Mouse (Mus musculus): ENCODE measurements around the gene Lrp6. TPM values are rescaled to one million over a fixed set of nuclear protein-coding genes. Genes with fewer than 3 reads are reported as not detected.

Gene Lrp6
- polyA plus RNA-seq, 3 experiments from 2014 or later: 3.5 to 14.2 (median 10.1) TPM

DNA sequence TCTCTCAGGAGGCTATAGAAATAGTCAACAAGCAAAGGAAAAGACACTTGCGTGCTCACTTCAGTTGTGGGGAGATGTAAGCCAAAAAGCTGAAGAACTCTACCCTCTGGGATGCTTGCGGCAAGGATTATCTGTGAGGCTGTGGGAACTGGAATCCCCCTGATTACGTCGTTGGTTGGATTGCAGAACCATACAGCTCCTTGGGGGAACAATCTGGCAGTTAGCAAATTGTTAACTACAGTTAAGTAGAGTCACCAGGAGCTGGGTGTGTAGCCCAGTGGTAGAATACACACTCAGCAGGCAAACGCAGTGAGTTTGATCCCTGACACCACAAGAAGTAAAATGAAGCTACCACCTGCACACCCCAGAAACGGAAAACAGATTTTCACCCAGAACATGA is 132.7 kb downstream of the Lrp6 start:
- no peak for ATAC-seq

DNA sequence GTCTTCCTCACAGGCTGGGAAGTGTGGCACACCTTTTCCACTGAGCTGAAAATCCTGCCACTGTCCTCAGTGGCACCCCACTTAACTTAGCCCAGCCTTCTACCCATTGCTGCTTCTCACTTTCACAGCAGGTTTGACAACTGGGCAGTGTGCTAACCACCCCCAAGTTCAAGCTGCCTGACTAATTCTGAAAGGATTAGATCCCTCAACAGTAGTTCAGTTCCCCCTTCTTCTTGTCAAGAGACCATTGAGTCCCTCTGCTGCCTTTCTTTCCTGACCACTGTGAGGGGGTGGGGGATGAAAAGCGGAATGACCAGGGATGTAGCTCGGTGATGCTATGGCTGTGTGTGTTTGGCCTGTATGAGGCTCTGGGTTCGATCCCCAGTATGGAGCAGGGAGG is 133.5 kb downstream of the Lrp6 start:
- no peak for ATAC-seq

DNA sequence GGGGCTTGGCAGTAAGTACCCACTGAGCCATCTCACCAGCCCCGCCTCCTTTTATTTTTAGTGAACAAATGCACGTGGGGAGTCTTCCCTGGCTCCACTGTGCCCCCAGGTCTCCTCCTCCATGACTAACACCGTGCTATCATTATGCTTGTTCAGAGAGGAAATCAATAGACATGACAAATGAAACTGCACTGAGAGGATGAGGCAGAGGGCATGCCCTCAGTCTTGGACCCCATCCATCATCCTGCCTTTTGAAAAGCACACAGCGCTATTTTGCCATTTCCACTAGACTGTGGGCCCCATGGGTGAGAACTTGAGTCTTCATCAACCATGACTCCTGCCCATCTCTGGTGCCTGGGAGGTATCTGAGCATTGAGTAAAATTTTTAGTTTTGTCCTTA is 135.2 kb downstream of the Lrp6 start:
- ATAC-seq: no peak

DNA sequence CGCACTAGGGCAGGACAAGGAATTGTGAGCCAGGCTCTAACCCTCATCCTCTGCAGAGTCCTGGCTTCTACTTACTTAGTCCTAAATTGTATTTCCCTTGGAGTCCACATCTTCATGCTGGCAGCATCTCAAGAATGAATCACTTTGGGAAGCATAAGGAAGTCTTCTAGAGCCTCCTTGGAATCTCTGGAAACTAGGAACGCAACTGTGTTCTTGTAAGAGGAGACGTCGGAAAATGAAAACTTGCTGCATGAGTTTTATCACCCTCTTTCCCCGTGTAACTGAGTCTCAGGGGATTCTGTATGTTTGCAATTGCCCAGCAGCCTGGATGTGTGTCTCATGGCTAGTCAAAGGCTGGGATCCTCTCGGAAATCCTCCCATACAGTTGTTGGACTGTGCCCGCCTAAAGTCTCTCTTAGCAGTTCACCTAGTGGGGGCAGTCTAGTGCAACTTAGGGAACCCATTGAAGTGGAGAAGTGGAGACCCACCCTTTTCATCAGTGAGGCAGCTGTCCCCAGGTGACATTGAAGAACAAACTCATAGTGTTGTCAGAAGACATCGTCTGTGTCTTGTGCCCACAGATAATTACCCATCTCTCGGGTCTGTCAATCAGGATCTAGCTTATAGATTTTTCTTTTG is 136.5 kb downstream of the Lrp6 start:
- no peak for ATAC-seq

DNA sequence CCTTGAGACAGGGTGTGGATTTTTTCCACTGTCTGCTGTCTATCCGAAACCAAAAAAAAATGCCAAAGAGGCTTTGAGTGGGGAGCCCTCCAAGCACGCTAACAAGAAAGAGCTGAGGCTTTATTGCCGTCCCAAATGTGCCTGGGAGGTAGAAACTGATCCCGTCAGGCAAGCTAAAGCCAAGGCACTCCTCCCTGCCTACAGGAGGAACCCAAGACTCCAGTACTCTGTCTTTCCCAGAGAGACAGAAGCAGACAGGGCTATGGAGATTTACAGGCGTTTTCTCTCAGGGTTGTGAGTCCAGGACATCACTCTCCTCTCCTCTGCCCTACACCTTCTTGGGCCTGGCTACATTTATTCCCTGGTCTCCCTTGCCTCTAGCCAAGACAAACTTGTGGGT is 138.3 kb downstream of the Lrp6 start:
- no peak for ATAC-seq

DNA sequence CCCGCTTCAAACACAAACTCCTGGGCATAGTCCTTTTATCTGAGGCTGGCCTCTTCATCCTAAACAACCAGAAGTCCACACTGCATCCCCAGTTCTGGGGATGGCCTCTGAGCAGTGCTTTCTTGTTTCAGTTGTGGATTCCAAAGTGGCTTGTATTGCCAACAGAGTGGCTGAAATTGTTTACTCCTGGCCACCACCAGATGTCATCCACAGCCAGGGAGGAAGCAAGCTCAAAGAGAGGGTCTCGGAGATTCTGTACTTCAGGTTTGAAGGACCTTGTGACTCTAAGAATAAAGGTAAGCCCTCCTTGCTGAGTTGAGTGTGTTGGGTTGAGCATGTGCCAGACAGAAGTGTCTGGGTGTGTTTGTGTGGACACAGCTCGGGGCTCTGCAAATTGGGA is 139.6 kb downstream of the Lrp6 start:
- no peak for ATAC-seq

DNA sequence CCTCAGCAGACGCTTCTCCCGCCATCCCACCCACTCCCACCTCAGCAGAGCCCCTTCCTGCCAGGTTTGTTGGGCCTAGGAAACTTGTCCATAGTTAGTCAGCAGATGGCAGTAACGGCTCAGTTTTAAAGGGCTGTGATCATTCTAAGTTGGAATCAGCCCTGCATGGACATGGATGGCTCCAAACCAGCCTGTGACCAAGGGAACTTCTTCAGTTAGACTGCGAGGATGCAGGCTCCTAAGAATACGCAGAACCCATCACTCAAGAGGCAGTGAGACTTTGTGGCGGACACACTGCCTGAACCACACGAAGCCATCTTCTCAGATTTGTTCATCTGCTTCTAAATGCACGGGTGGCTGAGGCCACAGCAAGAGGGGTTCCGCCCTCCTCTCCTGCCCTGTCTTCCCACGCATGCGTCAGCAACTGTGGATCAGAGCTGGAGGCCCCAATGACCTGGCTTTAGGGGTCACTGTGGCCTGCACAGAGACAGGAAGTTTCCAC is 141.5 kb downstream of the Lrp6 start:
- peak; percentile 70 for ATAC-seq

DNA sequence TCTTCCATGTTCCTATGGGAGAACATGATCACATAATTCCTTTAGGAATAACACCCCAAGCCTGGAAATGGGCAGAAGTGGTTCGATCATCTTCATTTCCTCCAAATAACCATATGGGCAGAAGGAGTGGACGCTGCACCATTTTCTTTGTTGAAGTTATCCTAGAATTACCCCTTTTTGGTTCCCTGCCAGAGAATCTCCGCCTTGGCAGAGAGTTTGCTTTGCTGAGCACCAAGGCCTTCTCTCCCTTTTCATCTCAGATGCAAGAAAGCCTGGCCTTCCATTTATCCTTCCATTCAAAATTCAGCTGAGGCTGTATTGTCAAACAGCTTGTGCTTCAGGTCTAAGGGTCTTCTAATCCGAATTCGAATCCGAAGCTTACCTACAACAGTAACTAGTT is 144.8 kb downstream of the Lrp6 start:
- no peak for ATAC-seq

DNA sequence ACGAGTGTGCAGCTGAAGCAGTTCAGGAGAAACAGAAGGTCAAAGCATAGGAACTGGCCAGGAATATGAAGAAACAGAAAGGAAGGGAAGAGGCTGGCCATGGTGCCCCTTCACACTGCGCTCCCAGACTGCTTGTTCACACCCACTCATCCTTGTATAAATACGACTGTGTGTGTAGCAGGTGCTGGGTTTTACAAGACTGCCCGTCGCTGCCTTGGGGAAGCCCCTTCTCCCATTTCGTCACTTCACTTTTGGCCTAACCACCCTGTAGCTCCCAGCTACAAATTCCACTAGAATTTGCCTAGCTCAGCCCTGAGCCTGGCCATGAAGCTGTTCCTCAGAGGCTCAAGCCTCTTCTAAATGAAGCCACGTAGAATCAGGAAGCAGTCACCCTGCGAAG is 146.4 kb downstream of the Lrp6 start:
- no peak for ATAC-seq

DNA sequence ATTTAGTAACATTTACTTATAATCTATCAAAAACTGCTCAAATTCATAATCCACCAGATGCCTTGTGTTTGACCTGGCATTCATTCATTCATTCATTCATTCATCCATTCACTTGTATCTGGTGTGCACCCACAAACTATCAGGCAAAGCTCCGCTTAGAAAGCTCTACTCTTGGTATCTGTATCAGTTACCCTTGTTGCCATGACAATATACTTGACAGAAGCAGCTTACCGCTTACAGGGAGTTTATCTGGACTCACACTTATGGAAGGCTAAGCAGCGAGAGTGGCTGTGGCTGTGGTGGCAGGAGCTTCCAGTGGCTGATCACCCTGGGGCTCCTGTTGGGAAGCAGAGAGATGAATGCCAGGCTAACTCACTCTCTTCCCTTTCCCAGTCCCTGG is 148.9 kb downstream of the Lrp6 start:
- ATAC-seq: no peak

DNA sequence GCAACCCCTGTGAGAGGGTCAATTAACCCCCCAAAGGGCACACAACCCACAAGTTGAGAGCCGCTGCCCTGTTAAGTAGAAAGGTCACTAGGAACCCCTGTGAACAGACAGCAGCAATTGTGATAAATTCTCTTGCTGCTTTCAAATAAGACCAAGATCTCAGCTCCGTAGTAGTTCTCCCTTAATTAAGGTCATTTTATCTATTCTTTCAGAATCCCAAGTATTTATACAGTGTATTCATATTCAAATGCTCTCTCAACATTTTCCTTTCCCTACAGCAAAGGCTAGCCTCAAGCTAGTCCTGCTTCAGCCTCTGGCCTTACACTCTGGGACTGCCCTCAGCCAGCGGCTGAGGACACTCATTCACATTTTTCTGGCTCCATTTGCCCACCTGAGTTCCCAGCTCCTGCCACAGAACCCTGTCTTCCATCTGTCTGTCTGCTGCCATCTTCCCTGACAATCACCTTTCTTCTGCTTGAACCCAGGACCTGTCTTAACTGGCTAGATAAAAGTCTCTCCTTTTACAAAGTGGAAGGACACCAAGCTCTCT is 150.1 kb downstream of the Lrp6 start:
- ATAC-seq: no peak

DNA sequence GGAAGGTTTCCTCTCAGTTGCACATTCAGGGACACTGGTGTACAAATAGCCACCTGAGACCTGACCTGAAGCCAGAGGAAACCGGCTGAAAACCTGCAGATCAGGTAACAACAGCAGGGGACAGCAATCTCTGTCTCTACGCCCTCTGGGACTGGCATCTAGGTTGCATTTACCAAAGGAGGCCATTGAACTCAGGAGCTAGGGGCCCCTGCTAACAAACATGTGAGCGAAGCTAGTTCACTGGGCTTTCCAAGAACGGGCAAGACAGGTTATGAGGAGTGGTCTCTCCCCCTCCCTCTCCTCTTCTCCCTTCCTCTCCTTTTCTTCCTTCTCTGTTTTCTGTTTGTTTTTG is 152.3 kb downstream of the Lrp6 start:
- no peak for ATAC-seq

DNA sequence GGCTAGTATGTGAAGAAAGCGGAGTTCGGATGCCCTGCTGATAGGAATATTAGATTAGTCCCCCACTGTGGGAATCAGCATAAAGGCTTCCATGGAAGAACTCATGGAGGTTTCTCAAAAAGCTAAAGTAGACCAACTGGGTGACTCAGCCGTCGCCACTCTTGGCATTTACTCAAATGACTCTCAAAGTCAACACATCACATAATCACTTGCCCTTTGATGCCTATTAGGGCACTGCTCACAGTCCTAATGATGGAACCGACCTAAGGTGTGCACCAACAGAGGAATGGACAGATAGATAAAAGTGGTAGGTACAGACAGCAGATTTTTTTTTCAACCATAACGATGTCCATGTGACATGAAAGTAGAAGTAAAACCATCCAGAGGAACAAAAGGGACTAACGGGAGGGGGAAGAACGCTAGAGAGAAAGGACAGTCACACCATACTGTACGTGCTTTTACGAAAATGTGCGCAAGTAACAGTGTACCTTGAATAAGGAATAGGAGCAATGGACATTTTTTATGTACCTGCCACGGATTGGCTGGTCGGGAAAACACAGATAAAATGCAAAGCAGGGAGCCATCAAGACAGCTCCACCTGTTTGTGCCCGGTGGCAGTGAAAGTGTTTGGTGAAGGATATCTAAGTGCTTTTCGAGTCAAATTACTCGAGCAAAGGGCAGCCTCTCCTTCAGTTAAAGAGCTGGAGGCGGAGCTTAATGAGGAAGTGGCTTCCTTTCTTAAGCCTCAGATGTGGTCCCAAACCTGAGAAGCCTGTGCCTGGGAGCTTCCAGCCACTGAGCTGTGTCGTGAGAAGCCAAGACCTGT is 152.8 kb downstream of the Lrp6 start:
- ATAC-seq: peak; percentile 98

DNA sequence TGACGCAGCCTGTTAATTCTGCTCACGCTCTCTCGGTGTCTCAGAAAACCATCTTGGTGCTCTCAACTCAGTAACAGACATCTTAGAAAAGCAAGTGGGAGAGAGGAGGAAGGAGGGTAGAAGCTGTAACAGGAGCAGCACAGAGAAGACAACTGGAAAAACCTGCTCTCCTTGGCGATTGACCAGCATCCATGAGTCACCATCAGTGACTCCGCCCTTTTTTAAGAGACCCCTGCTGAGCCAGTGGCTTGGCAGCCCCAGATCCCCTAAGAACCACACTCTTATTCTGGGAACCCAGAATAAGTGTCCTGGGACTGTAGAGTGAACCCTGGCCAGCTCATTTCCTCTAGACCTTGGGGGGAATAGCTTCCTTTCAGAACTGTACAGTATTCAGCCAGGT is 159.5 kb downstream of the Lrp6 start:
- no peak for ATAC-seq

DNA sequence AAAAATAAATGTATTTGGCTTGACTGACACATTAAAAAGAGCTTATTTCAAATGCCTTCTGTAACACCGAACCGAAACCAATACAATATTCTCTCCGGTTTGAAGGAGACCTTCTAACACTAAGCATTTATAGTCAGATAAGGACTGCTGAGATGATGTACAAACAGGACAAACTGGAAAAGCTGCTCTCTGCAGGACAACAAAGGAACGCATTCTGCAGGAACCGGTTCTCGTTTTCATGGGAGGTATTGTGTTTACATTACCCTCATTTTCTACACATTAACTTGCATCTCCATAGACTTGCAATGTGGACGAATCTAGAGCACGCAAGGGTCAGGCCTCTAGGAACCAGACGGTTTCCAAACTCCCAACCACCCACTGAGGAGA is 163.1 kb downstream of the Lrp6 start:
- ATAC-seq: no peak

DNA sequence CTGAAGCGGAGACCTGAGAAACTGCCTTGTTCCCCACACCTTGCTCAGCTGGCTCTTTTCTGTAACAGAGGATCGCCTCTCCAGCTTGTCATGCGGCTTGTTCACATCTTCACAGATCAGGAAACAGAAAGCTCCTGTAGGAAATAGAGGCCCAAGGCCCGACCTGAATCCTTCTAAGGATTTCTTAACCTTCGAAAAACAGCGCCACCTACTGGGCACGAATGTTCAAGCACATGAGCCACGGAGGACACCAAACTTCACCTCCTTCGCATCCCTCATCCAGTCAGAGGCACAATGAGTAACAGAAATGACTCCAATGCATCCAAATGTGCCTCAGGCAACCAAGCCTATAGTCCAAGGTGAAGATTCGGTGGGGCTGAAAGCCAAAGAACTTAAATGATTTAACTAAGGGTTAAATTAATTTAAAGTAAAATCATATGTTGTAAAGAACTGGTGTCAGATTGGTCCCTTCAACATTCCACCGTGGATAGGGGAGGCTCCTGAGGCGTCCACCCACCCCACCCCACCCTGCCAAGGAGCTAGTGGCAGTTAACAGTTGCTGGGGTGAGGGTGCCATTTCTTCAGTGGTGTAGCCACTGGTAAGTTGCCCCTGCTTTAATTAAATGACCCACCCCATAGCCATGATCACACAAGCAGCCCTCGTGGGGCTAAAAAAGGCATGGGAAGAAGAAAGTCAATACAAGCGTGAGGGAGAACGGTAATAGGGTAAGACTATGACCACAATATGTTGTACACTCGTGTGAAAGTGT is 163.7 kb downstream of the Lrp6 start:
- peak; percentile 61 for ATAC-seq

Other genes with a start within 250 kb of the Lrp6 start
- gene Bcl2l14, start 170.6 kb downstream of the Lrp6 start, polyA plus RNA-seq (2017; shearing (Covaris generic)): 1 to 10 TPM in 2 of 3 experiments, under 1 TPM in 1; 0.79 to 2.6 (median 1.1) TPM
- 10 to 100 TPM in 2 of 3 experiments, 1 to 10 TPM in 1; 5.9 to 12.1 (median 10.6) TPM for gene Mansc1, start 65.5 kb upstream of the Lrp6 start, polyA plus RNA-seq (2017; shearing (Covaris generic))
- 10 to 100 TPM; 11.7 to 19.3 (median 12.6) TPM for gene Borcs5, start 72.5 kb upstream of the Lrp6 start, polyA plus RNA-seq (2017; shearing (Covaris generic))
- gene Dusp16, start 225.7 kb upstream of the Lrp6 start, polyA plus RNA-seq (2017; shearing (Covaris generic)): 1 to 10 TPM; 2.8 to 6.3 (median 5.1) TPM

Data from inflammation-experienced regulatory T-cells, adult 6 months (primary cell).